Mouse (Mus musculus) lung, postnatal 10 days (tissue): ENCODE measurements around the gene Tmem229b.
"Not testable (repeated sequence)": the region's sequence is repeated elsewhere in the genome, so short reads cannot be mapped to it uniquely, and the experiment has no call there.

Experiments used
- DNase-seq: peaks from one replicate; pipeline ENCODE4 v3.0.0; 2021

The Tmem229b gene

GRCm38 (mm10) chr12:79006076-79006475 is 1.4 kb downstream of the Tmem229b start:
- no peak for DNase-seq

GRCm38 (mm10) chr12:79005456-79005855 is 2.0 kb downstream of the Tmem229b start:
- no peak for DNase-seq

- DNase-seq, result no peak
Measured at GRCm38 (mm10) chr12:79002978-79003377, 4.4 kb downstream of the Tmem229b start.

- no peak for DNase-seq
Measured at GRCm38 (mm10) chr12:79002406-79002805, 5.0 kb downstream of the Tmem229b start.

- DNase-seq, result no peak
Measured at GRCm38 (mm10) chr12:78996711-78997110, 10.7 kb downstream of the Tmem229b start.

- no peak for DNase-seq
Measured at GRCm38 (mm10) chr12:78996271-78996670, 11.2 kb downstream of the Tmem229b start.

- peak; percentile 9 for DNase-seq
Measured at GRCm38 (mm10) chr12:78987581-78988081, 19.8 kb downstream of the Tmem229b start.

- peak; percentile 43 for DNase-seq
Measured at GRCm38 (mm10) chr12:78984035-78984432, 23.4 kb downstream of the Tmem229b start.

- DNase-seq, result peak; percentile 29
Measured at GRCm38 (mm10) chr12:78983296-78984034, 24.0 kb downstream of the Tmem229b start.

- peak; percentile 4 for DNase-seq
Measured at GRCm38 (mm10) chr12:78981938-78982825, 25.2 kb downstream of the Tmem229b start.

GRCm38 (mm10) chr12:78981131-78981530 is 26.3 kb downstream of the Tmem229b start:
- DNase-seq, result no peak

- peak; percentile 48 for DNase-seq
Measured at GRCm38 (mm10) chr12:78980683-78981091, 26.7 kb downstream of the Tmem229b start.

- no peak for DNase-seq
Measured at GRCm38 (mm10) chr12:78977552-78977951, 29.9 kb downstream of the Tmem229b start.

GRCm38 (mm10) chr12:78977078-78977477 is 30.3 kb downstream of the Tmem229b start:
- DNase-seq, result no peak

- no peak for DNase-seq
Measured at GRCm38 (mm10) chr12:78975836-78976235, 31.6 kb downstream of the Tmem229b start.

- DNase-seq, result no peak
Measured at GRCm38 (mm10) chr12:78974767-78975166, 32.7 kb downstream of the Tmem229b start.

GRCm38 (mm10) chr12:78973779-78974178 is 33.6 kb downstream of the Tmem229b start:
- no peak for DNase-seq

GRCm38 (mm10) chr12:78971649-78972048 is 35.8 kb downstream of the Tmem229b start:
- DNase-seq, result no peak

GRCm38 (mm10) chr12:78970725-78971124 is 36.7 kb downstream of the Tmem229b start:
- DNase-seq, result no peak

GRCm38 (mm10) chr12:78964496-78964895 is 42.9 kb downstream of the Tmem229b start:
- not testable (repeated sequence) for DNase-seq

- DNase-seq, result no peak
Measured at GRCm38 (mm10) chr12:78956405-78956804, 51.0 kb downstream of the Tmem229b start.

- no peak for DNase-seq
Measured at GRCm38 (mm10) chr12:78952484-78952883, 54.9 kb downstream of the Tmem229b start.

GRCm38 (mm10) chr12:78952053-78952452 is 55.4 kb downstream of the Tmem229b start:
- no peak for DNase-seq

- DNase-seq, result no peak
Measured at GRCm38 (mm10) chr12:78947661-78948060, 59.8 kb downstream of the Tmem229b start.
